Mouse (Mus musculus) splenic B cell, adult 2 months (primary cell): ENCODE data around the gene Hoga1.

ENCODE experiments used
- DNase-seq: peaks from one replicate; pipeline ENCODE4 v3.0.0-alpha.2; 2011; ENCODE audit warnings: low read depth, low spot score
- H3K27me3 ChIP-seq: 2 replicates; pipeline ENCODE4 v1.6.1; 2012; ENCODE audit warnings: mild to moderate bottlenecking, low read length, moderate library complexity, mixed read lengths; ENCODE audit not compliant: control insufficient read depth, poor library complexity, insufficient read depth, severe bottlenecking
- H3K36me3 ChIP-seq: 2 replicates; pipeline ENCODE4 v1.6.1; 2012; ENCODE audit warnings: mild to moderate bottlenecking, low read length, moderate library complexity, mixed read lengths; ENCODE audit not compliant: control insufficient read depth, poor library complexity, insufficient read depth, severe bottlenecking

Gene Hoga1

GRCm38 (mm10) chr19:42099406-42099805 lies 54.0 kb downstream of the Hoga1 start:
- Histone ChIP-seq H3K27me3 (no peaks in the 10 kb centered on the region), H3K36me3 (0 out of 2 replicates have a peak, but pooled peaks cover 3% of the 10 kb centered on the region)
- no peak for DNase-seq

- Histone ChIP-seq H3K27me3 (no peaks in the 10 kb centered on the region), H3K36me3 (0 out of 2 replicates have a peak, but pooled peaks cover 3% of the 10 kb centered on the region)
- no peak for DNase-seq
Measured at GRCm38 (mm10) chr19:42104681-42105080, 59.3 kb downstream of the Hoga1 start.

- Histone ChIP-seq H3K36me3 (peaks cover 7% of the 10 kb centered on the region), H3K27me3 (no peaks in the 10 kb centered on the region)
- DNase-seq, result no peak
Measured at GRCm38 (mm10) chr19:42115783-42116335, 70.4 kb downstream of the Hoga1 start.

- DNase-seq, result no peak
- Histone ChIP-seq H3K36me3 (peaks cover 7% of the 10 kb centered on the region), H3K27me3 (no peaks in the 10 kb centered on the region)
Measured at GRCm38 (mm10) chr19:42118142-42118541, 72.7 kb downstream of the Hoga1 start.

GRCm38 (mm10) chr19:42118596-42118995 lies 73.2 kb downstream of the Hoga1 start:
- DNase-seq, result no peak
- peaks cover 7% of the 10 kb centered on the region for H3K36me3 ChIP-seq
- H3K27me3 ChIP-seq, result no peaks in the 10 kb centered on the region

- Histone ChIP-seq H3K27me3 (no peaks in the 10 kb centered on the region), H3K36me3 (peaks cover 6% of the 10 kb centered on the region)
- DNase-seq, result no peak
Measured at GRCm38 (mm10) chr19:42120451-42120850, 75.0 kb downstream of the Hoga1 start.
